Mouse (Mus musculus) heart, adult 2 months (tissue): ENCODE measurements around the gene Clec9a. TPM values are rescaled to one million over a fixed set of nuclear protein-coding genes. Genes with fewer than 3 reads are reported as not detected.
A peak's percentile ranks its signal among the peaks of the same experiment; 100 is the strongest.

Experiments
- DNase-seq, 2 experiments: peaks; one replicate each; pipeline ENCODE4 v3.0.0; 2021
- H3K27ac ChIP-seq: fragments of 200-600 bp; 2 replicates; pipeline ENCODE4 v1.8.1; 2022
- H3K27me3 ChIP-seq: fragments of 200-500 bp; 2 replicates; pipeline ENCODE4 v1.6.1; 2012; ENCODE audit warnings: mild to moderate bottlenecking, low read length, inconsistent platforms, mixed read lengths; ENCODE audit not compliant: control insufficient read depth, insufficient read depth
- H3K36me3 ChIP-seq: fragments of 200-500 bp; 2 replicates; pipeline ENCODE4 v1.6.1; 2012; ENCODE audit warnings: low read length, inconsistent platforms; ENCODE audit not compliant: control insufficient read depth, insufficient read depth
- H3K4me1 ChIP-seq: fragments of 200-500 bp; 2 replicates; pipeline ENCODE4 v1.6.1; 2011; ENCODE audit warnings: low read length; ENCODE audit not compliant: control insufficient read depth, insufficient read depth
- H3K4me3 ChIP-seq: fragments of 200-600 bp; 2 replicates; pipeline ENCODE4 v1.8.1; 2022
- H3K79me2 ChIP-seq: fragments of 200-500 bp; replicated peaks from 2 replicates; pipeline ENCODE4 v1.6.1; 2012; ENCODE audit warnings: mild to moderate bottlenecking, inconsistent platforms, low read length, moderate library complexity, mixed read lengths; ENCODE audit not compliant: control insufficient read depth, insufficient read depth
- H3K9ac ChIP-seq: fragments of 200-500 bp; 2 replicates; pipeline ENCODE4 v1.6.1; 2012; ENCODE audit warnings: low read depth, mild to moderate bottlenecking, control low read depth, inconsistent platforms, low read length, mixed read lengths
- CTCF ChIP-seq: fragments of 200-600 bp; IDR thresholded peaks from 2 replicates; pipeline ENCODE4 v1.8.1; 2022; ENCODE audit warnings: antibody characterized with exemption, mild to moderate bottlenecking, moderate library complexity
- EP300 ChIP-seq: fragments of 200-500 bp; IDR thresholded peaks from 2 replicates; pipeline ENCODE4 v1.6.1; 2011; ENCODE audit warnings: low read depth, low read length, control low read depth; ENCODE audit not compliant: insufficient read depth
- POLR2A ChIP-seq: fragments of 200-500 bp; IDR thresholded peaks from 2 replicates; pipeline ENCODE4 v1.6.1; 2011; ENCODE audit warnings: mild to moderate bottlenecking, low read depth, low read length, control low read depth; ENCODE audit not compliant: insufficient read depth
- WGBS: fragments of 180-500 bp; shearing (Covaris S2); methylation state at CpG from one replicate; pipeline ENCODE4 v1.1.7; 2018; 5-methylcytosine and 5-hydroxymethylcytosine counted together
- intact Hi-C: fragments of 180-260 bp; cut with DNase I; formaldehyde crosslinking; loops from one replicate; pipeline ENCODE4 v1.15.1; 2025
- polyA plus RNA-seq: library from polyadenylated mRNA; depleted of rRNA; stranded (reverse); fragments of >200 nt; gene quantifications from 2 replicates; pipeline ENCODE4 v1.2.3, GENCODE M21; 2012
- total RNA-seq, 2 experiments: library from RNA; stranded (reverse); gene quantifications; 2 replicates each; pipeline ENCODE4 v1.2.3; 2021

Clec9a gene
- total and polyA plus RNA-seq, 3 experiments: 0.14 to 0.68 TPM; not detected in 1

- TF ChIP-seq POLR2A: no peak
- no peak for TF ChIP-seq EP300
- TF ChIP-seq CTCF: no peak
- WGBS: 59% methylated on average over 6 of the region's 6 CpGs
- intact Hi-C loops: loop anchor here (1.0 to 2.0 kb wide), 4 partner anchors 29 to 166 kb away; no protein-coding TSS in a partner anchor
- no peak for DNase-seq
- H3K27ac ChIP-seq: no peak overlapping the region
- no peak overlapping the region for H3K9ac ChIP-seq
- no peaks in the 10 kb centered on the region for H3K36me3 ChIP-seq
- H3K4me1 ChIP-seq: no peaks in the 10 kb centered on the region; the same call in 1 of the 2 replicates
- no peak overlapping the region for H3K4me3 ChIP-seq
- no peaks in the 10 kb centered on the region for H3K27me3 ChIP-seq
- no peaks in the 10 kb centered on the region for H3K79me2 ChIP-seq
These were observed 14.9 kb upstream of the Clec9a start for GRCm38 (mm10) chr6:129393732-129394131.

GRCm38 (mm10) chr6:129396997-129397396 lies 11.7 kb upstream of the Clec9a start, which contains the start of gene Clec1b:
TSS of gene Clec1b (plus strand) at chr6:129397297.
- intact Hi-C loops: no loop called here
- Histone ChIP-seq H3K27me3 (no peaks in the 10 kb centered on the region), H3K4me1 (peaks cover 3% of the 10 kb centered on the region), H3K4me3 (no peak within 1 kb of the TSS), H3K36me3 (peaks cover 2% of the 10 kb centered on the region; the same call in 1 of the 2 replicates), H3K9ac (no peak within 1 kb of the TSS), H3K27ac (no peak within 1 kb of the TSS), H3K79me2 (no peaks in the 10 kb centered on the region)
- WGBS: 43% methylated on average over 8 of the region's 8 CpGs
- DNase-seq: no peak
- TF ChIP-seq POLR2A: no peak
- TF ChIP-seq EP300: no peak
- no peak for TF ChIP-seq CTCF

- DNase-seq: peak in 1 of 2 experiments; percentile 33
- H3K27ac ChIP-seq: no peak overlapping the region
- intact Hi-C loops: no loop called here
These were observed 8.7 kb upstream of the Clec9a start for GRCm38 (mm10) chr6:129399945-129400344.

GRCm38 (mm10) chr6:129402404-129402803 lies 6.3 kb upstream of the Clec9a start:
- intact Hi-C loops: no loop called here
- no peak for TF ChIP-seq POLR2A
- TF ChIP-seq EP300: no peak
- no peak for TF ChIP-seq CTCF
- H3K4me1 ChIP-seq: peaks cover 3% of the 10 kb centered on the region
- no peak overlapping the region for H3K9ac ChIP-seq
- DNase-seq: no peak
- no peaks in the 10 kb centered on the region for H3K27me3 ChIP-seq
- H3K79me2 ChIP-seq: no peaks in the 10 kb centered on the region
- no peak overlapping the region for H3K27ac ChIP-seq
- H3K36me3 ChIP-seq: peaks cover 13% of the 10 kb centered on the region
- no peak overlapping the region for H3K4me3 ChIP-seq
- 88% methylated on average over 2 of the region's 2 CpGs for WGBS

More at GRCm38 (mm10) chr6:129399945-129400344, 8.7 kb upstream of the Clec9a start:
- H3K36me3 ChIP-seq: peaks cover 2% of the 10 kb centered on the region; the same call in 1 of the 2 replicates
- no peaks in the 10 kb centered on the region for H3K27me3 ChIP-seq
- no peak for TF ChIP-seq POLR2A
- TF ChIP-seq CTCF: no peak
- TF ChIP-seq EP300: no peak
- 18% methylated on average over 6 of the region's 6 CpGs for WGBS
- H3K4me1 ChIP-seq: peaks cover 3% of the 10 kb centered on the region; the same call in 1 of the 2 replicates
- H3K4me3 ChIP-seq: no peak overlapping the region
- H3K9ac ChIP-seq: no peak overlapping the region
- no peaks in the 10 kb centered on the region for H3K79me2 ChIP-seq

GRCm38 (mm10) chr6:129403391-129403790 lies 5.3 kb upstream of the Clec9a start:
- intact Hi-C loops: no loop called here
- WGBS: 88% methylated on average over 6 of the region's 6 CpGs
- DNase-seq: no peak
- no peaks in the 10 kb centered on the region for H3K79me2 ChIP-seq
- no peak overlapping the region for H3K27ac ChIP-seq
- peaks cover 5% of the 10 kb centered on the region for H3K4me1 ChIP-seq
- no peaks in the 10 kb centered on the region for H3K27me3 ChIP-seq
- H3K9ac ChIP-seq: no peak overlapping the region
- peaks cover 16% of the 10 kb centered on the region for H3K36me3 ChIP-seq
- no peak overlapping the region for H3K4me3 ChIP-seq
- no peak for TF ChIP-seq EP300
- TF ChIP-seq CTCF: no peak
- TF ChIP-seq POLR2A: no peak

- H3K4me3 ChIP-seq: no peak overlapping the region
- intact Hi-C loops: no loop called here
- no peak for TF ChIP-seq POLR2A
- no peak for TF ChIP-seq EP300
- no peak for TF ChIP-seq CTCF
- no peaks in the 10 kb centered on the region for H3K27me3 ChIP-seq
- no peak overlapping the region for H3K27ac ChIP-seq
- no peaks in the 10 kb centered on the region for H3K79me2 ChIP-seq
- H3K4me1 ChIP-seq: peaks cover 2% of the 10 kb centered on the region
- DNase-seq: no peak
- no peak overlapping the region for H3K9ac ChIP-seq
- peaks cover 14% of the 10 kb centered on the region for H3K36me3 ChIP-seq
These were observed 2.7 kb upstream of the Clec9a start for GRCm38 (mm10) chr6:129405999-129406398.
